Mouse (Mus musculus) yolk sac, embryonic 10.5 days (tissue): Measurements from ENCODE around the gene Mettl3.
"Not testable (repeated sequence)": the region's sequence is repeated elsewhere in the genome, so short reads cannot be mapped to it uniquely, and the experiment has no call there.

ENCODE experiments used
- DNase-seq: peaks from one replicate; pipeline ENCODE4 v3.0.0-alpha.2; 2017; ENCODE audit warnings: low spot score

Mettl3 gene

DNA sequence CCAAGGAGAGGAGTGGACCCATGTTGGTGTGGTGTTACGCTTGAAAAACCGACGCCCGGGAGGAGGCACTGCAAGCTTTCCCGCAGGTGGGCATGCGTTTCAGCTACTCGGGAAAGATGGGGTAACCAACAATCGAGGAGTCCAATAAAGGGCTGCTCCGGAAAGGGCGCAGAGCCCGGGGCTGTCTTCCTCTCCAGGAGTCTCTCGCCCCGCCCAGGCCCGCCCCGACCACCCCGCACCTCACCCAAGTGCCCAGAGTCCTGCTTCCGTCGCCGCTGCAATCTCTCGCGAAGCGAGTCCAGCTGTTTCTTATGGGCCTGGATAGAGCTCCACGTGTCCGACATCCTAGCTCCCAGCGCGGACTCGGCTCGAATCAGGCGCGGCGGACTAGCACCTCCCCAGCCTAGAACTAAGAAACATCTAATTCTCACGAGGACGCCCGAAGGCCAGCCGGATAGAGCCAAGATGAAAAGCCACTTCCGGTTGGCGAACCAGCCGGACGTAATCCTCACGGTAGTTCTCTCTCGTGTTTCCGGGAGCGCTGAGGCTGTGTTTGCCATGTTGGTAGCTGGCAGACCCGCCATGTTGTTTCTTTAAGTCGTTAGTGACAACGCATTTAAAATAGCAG, at the start of gene Mettl3:
Gene Mettl3 (minus strand): TSS at position 485 of the 628 bp plus-strand sequence.
- DNase-seq = peak; percentile 94

DNA sequence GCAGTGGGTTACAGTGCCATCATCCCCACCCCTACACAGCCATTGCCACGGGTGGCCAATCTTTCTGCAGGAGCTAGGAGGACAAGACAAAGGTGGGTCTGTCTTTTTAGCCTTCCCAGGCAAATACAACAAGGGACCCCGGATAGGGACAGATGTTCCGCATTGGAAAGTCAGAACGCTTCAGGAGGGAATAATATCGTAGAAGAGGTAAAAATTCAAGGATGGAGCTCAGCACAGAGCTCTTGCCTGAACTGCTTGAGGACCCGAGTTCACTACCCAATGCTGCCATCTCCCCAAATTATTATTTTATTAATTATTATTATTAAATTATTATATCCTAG, 34.6 kb upstream of the Mettl3 start:
- no peak for DNase-seq

DNA sequence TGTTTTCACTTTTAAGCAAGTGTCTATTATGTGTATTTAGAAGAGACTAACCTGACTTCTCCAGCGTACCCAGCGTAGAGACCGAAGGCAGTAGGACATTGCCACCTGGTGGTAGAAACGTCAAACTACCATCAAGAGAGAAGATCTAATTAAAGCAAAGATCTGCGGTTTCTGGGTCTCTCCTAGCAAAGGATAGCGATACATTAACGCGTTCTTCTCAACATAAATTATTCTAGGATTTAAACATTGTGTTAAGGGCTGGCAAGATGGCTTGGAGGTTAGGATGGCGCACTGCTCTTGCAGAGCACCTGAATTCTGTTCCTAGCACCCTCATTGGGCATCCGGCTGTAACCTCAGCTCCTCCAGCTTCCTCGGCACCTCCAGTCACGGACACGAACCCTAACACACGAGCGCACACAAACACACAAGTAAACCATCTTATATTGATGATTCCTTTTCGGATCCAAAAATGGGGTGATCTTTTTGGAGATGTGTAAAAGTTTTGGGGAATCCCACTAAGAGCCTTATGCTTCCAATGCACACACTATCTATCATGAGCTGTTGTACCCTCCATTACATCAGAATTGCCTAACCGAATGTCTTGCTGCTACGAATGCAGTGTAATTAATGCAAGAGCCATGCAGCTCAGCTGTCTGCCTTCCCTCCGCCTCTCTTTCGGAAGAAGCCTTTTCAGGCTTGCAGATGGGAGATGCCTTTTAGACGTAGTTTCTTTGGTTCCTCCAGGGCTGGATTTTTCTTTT, 34.0 kb upstream of the Mettl3 start:
- peak; percentile 49 for DNase-seq

DNA sequence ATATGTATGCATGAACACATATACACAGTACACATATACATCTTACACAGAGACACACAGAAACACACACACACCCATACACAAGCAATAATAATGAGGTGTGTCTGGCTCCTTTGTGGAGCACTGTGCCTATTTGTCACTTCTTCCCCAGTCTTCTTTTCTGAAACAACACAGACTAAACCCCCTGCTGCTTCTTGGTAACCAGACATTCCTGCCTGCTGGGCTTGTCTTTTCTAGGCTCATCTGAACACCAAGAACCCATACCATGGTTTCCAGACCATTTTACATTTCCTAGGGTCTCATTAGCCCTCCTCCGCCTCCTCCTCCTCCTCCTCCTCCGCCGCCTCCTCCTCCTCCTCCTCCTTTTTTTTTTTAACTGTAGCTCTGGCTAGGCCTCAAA, 27.2 kb upstream of the Mettl3 start:
- no peak for DNase-seq

DNA sequence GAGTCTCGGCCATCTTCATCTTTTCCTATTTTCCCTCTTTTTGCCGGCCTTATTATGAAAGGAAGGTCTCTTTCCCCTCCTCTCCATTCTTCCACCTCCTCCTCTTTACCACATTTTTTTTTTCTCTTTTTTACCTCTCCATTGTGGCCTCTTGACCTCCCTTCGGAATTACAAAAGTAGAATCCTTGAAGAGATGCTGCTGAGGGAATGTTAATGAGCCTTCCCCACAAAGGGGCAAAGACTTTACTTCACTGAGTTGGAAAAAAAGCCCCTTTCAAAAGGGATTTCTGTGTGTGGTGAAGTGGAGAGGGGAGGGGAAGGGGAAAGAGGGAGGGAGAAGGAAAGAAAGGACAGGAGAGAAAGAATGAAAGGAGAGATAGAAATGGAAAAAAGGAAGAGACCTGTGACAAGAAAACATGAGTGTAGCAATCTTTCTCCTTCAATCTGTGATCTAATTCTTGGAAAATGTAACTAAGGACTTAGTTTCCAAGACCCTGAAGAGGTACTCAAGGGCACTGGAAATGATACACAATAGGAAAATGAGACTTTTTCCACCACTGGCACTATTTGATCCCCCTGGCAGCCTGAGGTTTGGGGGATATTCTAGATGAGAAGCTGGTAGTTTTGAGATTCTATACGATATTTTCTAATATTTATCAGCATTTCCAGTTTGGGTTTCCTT, 26.3 kb upstream of the Mettl3 start:
- DNase-seq = no peak

DNA sequence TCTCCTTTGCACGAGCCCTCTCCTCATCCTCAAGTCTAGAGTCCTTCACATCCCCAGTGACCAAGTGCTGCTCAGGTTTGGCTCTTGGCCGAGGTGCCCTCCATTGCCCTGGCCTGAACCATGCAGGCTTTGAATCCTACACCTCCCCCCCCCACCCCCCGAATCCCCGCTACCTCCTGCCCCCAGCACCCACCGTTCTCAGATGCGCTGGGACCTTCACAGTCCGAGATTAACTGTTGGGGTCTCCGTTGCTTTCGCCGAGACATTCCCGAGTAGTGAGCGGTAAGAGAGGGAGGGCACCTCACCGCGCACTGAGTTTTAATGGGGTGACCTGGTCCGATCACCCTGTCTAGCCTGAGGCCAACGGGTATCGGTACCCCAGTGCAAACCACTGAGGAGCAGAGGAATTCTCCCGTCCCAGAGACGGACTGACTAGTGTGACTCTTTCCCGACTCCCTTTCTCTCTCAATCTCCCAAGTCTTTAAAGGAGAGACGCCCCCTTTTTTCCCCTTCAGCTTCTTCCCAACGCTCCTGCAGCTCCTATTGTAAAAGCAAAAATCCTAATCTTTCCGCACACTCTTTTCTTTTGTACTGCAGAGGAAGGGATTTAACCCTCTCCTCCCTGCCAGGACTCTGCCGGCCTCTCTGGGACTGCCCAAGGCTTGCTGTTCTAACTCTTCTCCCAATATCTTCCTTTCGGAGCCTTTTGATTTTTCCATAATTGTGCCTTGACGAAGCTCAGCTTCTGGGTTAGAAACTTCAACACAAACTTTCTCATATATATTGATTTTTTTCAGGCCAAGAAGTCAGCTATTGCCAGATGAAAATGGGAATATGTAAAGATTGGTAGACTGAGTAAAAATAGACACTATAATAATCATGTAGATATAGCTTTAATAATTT, 23.2 kb upstream of the Mettl3 start, which contains the start of gene Sall2:
Gene Sall2 (minus strand): TSS at position 853 of the 903 bp plus-strand sequence.
- DNase-seq = no peak

DNA sequence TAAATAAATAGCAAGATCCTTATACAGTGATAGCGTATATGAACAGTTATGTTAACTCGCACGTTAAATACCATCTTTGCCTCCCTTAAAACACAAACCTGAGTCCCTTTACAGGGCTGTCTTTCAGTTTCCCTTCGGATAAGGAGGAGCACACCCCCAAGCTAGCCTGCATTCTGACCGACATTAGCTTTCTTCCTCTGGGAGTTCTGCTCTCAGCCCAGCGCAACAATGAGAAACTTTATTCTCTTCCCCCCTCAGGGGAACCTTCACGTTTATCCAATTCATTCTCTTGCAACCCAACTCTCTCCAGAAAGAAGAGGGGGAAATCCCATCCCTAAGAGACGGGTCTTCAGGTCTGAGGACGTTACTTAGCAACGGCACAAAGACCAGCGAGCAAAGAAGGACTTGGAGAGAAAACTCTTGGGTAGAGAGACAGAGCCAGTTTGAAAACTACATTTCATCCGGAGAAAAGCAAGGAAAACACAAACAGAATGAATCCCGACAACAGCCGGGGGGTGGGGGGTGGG, 22.5 kb upstream of the Mettl3 start:
- DNase-seq = no peak

DNA sequence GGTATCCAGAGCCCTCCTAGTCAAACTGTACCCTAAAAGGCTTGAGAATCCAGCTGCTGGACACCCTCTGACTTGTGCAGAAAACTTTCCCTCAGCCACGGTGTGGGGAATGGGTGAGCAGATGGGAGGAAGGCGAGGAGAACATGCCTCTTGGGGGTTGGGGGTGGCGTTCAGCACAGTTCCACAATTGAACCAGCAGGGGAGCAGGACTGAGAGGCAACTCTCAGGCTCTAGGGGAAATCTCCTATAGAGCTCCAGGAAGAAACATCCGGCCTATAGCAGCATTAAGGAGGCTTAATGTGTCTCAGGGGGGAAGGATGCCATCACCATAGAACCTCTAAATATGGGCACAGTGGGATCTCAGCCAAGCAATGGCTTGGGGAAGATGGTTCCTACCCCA, 21.0 kb upstream of the Mettl3 start:
- no peak for DNase-seq

DNA sequence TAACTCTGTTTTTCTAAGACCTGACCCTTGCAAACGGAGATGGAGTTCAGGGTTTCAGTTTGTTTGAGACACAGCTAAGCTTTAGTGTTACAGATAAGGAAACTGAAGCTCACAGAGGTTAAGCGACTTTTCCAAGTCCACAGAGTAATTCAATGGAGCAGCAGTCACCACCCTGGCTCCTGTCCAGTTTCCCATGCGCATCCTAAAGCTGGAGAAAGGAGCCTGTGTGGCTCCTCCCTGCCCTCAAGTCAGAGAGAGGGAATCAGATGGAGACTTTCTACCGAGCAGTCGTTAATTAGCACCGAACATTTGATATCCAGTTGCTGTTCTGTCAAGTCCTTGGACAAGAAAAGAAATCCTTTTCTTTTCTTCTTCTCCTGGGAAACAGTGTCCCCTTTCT, 14.4 kb upstream of the Mettl3 start:
- DNase-seq = no peak

DNA sequence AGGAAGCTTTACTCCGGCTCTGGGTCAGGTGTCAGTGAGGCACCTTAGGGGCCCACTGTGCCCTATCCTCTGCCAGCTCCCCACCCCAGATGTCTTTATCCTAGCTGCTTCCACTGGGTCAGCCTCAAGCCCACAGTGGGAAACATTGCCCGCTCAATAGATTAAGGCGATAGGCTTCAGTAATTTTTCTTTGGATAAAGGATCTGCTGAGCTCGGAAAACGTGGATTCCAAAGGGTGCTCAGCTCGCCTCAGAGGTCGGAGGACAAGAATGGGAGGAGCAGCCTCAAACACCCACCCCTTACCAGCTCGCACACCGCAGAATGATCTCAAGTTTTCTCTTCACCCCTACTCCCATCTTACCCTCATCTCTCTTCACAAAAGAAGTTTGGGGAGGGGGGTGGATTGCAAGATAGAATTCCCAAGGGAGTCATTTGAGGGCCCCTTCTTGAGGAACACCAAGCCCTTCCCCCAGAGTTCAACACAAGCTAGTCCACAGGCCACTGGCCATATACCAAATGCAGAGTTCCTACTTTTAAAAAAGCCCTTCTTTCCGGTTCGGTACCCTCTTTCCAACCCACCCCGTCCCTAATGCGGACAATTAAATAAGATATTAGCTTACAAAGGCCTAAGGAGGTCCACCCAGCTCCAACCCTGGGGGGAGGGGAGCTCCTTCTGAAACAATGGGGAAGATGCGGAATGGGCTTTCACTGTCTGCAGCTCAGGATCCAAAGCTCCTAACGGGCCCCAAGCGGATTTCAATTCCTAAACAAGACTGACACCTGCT, 11.7 kb upstream of the Mettl3 start:
- peak; percentile 82 for DNase-seq

DNA sequence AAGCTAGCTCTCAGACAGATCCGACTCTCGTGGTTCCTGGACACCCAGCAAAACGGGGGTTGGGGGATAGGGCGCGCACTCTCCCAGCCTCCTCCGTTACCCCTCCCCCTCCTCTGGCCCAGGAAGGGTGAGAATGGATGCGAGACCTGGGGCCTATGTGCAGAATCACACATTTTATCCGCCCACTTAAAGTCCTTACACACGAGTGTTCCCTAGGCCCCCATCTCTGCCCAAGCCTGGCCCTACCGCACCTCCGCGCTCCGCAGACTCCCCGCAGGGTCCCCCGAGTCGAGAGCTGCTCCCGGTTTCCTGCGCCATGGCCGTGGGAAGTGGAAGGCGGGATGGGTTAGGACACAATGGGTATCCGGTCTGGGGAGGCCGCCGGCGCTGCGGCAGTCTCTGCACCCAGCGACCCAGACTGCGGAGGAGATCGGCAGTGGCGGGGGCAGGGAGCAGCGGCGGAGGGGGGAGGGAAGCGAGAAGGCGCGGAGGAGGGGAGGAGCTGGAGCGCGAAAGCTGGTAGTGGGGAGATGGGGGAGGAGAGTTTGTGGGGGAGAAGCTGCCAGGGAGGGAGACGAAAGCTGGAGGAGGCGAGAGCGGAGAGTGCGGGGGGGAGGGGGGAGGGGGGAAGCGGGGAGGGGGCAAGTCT, 11.0 kb upstream of the Mettl3 start:
- peak; percentile 89 for DNase-seq

DNA sequence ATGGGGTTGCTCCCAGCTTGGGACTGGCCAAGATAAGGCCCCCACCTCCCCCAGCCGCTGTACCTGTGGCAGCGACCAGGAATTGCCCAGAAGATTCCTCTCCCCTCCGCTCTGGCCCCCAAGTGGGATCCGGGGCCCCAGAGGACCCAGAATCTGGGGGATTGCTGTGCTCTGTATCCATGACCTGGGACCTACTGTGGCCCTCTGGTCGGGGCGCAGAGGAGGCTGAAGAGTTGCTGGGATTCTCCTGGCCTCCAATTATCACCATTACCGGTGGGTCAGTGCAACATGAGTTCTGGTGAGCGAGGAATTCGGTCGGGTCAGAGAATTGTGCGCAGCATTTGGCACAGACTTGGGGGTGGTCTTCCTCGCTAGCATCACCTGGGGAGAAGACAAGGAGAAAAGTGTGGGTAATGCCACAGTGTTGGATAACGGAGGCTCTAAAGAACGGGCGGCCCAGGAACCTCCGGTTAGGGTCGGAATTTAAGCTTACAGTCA, 10.4 kb upstream of the Mettl3 start:
- no peak for DNase-seq

DNA sequence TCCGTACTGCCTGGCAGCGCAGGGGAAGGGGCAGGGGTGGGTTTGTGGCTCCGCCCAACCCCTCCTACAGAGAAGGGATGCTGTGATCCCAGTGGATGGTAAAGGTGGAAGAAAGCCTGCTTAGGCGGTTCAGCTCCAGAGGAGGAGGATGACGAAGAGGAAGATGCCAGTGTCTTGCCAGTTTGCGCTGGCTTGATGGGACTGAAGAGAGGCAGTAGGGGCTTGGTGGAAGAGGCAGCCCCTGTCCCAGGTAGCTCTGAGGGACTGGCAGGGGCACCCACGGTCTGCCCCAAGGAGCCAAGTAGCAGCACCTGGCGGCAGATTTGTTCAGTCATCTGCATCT, 9.9 kb upstream of the Mettl3 start:
- no peak for DNase-seq

DNA sequence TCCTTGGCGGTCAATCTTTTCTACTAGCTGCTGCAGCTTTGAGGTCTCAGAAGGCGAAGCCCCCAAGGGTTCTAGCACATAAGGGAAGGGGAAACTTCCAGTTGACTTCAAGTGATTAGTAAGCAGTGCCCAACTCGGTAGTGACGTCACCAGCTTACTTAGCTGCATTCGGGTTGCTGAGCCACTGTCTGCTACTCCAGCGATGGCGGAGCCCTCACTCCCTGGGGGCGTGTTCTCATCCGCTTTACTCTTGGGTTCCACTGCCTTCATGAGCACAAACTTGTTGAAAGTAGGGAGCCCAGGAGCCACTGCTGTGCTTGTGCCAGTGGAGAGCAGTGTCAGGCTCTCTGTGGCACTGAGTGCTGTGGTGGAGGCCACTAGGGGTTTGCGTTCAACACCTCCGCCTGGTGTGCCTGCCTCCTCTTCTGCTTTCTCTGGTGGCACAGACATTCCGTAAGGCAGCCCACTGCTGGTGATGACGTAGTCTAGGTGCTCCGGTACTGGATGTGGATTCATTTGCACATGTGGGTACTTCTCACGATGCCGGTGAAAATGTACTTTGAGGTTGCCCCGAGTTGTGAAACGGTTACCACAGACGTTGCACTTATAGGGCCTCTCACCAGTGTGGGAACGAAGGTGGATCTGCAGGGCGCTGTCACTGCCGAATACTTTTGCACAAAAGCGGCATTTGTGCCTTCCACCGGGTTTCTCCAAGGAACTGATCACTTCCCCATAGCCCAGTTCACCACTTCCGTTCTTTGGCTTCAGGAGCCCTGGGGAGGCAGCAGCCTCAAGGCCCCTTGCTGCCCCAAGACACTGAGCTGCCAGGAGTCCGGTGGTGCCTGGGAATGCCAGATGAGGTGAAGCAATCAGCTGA, 9.2 kb upstream of the Mettl3 start:
- no peak for DNase-seq

DNA sequence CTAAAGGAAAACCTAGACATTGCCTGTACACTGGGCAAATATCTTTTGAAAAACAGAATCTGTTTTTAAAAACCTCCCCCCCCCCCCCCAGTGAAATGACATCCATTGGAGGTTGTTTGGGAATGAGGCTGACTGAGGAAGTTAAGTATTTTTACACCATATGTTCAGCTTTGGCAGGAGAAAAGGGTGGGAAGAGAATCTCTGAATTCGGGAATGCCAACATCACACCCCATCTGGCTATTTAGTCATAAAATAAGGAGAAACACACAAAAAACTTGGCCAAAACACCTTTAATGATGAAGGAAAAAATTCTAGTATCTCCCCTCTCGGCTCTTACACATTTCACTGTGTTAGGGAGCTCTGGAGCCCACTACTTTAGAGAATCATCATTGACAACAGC, 6.0 kb upstream of the Mettl3 start:
- DNase-seq = no peak

DNA sequence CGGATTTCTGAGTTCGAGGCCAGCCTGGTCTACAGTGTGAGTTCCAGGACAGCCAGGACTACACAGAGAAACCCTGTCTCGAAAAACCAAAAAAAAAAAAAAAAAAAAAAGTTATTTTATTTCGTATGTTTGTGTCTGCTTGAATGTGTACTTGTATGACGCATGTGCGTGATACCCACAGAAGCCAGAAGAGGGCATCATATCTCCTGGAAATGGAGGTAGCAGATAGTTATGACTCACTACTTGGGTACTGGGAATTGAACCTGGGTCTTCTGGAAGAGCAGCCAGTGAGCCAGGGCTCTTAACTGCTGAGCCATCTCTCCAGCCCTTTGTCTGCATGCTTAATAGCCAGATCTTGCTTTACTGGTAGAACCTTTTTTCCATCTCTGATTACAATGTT, 5.4 kb upstream of the Mettl3 start:
- DNase-seq = not testable (repeated sequence)

DNA sequence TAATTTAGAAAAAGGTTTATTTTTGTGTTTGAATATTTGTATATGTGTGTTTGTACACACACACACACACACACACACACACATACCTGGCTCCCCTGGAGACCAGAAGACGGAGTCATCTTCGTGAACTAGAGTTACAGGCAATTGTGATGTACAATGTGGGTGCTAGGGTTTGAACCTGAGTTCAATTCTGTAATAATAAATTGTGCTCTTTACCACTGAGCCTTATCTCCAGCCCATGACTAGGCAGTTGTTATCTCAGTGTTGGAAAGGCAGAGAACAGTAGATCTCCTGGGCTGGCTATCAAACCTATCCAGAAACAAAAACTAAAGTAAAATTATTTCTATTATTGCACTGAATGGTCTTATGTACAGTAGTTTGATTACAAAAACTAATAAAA, 1.2 kb upstream of the Mettl3 start:
- DNase-seq = no peak

DNA sequence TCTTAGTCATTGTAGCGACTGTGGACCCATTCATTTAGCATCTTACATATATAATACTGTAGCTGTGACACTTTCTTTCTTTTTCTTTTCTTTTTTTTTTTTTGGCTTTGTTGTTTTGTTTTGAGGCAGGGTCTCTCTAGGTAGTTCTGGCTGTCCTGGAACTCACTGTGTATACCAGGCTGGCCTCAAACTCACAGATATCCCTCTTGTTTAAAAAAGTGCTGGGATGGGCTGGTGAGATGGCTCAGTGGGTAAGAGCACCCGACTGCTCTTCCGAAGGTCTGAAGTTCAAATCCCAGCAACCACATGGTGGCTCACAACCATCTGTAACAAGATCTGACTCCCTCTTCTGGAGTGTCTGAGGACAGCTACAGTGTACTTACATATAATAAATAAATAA, 1.4 kb downstream of the Mettl3 start:
- not testable (repeated sequence) for DNase-seq

DNA sequence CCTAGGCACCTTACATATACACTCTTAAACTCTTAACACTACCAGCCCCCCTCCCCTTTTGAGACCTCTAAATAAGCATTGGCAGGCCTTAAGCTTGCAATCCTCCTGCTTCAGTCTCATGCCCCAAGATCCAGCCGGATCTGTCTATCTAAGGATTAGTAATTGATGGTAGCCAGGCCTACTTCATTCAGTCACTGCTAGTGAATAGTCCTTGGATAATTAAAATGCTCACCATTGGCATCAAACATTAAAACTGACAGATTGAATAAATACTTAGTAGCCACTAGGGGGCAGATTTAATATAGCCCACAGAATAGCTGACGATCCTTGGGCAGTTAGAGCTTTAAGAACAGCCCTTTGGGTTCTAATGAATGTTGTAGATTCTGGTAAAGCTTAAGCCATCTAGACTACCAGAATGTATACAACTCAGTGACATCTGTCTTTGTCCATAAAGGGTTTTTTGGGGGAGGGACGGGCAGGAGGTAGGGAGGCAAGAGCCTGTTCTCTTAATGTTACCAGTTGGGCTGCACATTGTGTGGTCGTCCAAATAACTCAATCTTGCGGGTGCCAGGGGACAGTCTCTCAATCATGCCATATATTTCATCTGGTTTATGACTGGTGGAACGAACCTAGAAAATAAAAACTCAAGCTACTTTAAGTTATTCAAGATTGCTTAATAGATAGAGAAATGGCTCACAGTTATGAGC, 9.2 kb downstream of the Mettl3 start:
- no peak for DNase-seq
